Mouse (Mus musculus) heart, adult 8-10 months (tissue): ENCODE measurements around the gene P2ry14. TPM values are rescaled to one million over a fixed set of nuclear protein-coding genes. Genes with fewer than 3 reads are reported as not detected.
"Not testable (repeated sequence)": the region's sequence is repeated elsewhere in the genome, so short reads cannot be mapped to it uniquely, and the experiment has no call there.

Source experiments
- DNase-seq: peaks from one replicate; pipeline ENCODE4 v3.0.0; 2022; ENCODE audit warnings: low spot score
- total RNA-seq, 4 experiments: library from RNA; stranded (reverse); gene quantifications; 2 replicates each; pipeline ENCODE4 v1.2.4; 2022

The P2ry14 gene
- total RNA-seq, 4 experiments from 2014 or later = 2.0 to 4.6 (median 2.9) TPM

- not testable (repeated sequence) for DNase-seq
Observed at GRCm38 (mm10) chr3:59109834-59110233, 43.6 kb downstream of the P2ry14 start.

DNA sequence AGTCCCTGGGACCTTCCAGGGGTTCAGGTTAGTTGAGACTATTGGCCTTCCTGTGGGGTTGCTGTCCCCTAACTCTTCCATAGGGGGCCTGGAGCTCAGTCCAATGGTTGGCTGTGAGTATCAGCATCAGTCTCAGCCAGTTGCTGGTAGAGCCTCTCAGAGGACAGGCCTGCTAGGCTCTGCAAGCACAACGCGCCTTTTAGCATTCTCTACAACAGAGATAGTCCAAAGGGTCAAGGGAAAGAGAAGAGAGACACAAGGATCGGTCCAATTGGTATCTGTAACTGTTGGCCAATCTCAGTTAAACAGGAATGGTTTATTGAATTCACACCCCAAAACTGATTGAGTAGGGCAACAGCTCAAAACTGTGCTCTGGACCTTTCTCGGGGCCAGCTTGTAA, 46.0 kb downstream of the P2ry14 start:
- DNase-seq = no peak

DNA sequence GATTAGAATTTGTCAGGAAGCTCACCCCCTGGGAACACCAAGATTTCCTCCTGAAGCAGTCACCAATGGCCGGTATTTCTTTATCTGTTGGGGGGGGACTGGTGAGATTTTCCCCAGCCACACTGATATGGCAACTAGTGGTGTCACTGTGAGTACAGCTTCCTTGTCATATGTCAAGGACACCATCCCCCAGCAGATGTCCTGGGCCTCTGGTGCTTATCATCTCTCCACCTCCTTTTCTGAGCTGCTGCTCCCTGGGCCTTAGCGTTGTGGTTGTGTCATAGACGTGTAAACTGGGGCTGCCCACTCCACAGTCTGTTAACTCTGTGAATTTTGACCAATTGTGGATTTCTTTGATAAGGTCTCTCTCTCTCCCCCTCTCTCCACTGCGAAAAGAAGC, 49.0 kb downstream of the P2ry14 start:
- DNase-seq = no peak

DNA sequence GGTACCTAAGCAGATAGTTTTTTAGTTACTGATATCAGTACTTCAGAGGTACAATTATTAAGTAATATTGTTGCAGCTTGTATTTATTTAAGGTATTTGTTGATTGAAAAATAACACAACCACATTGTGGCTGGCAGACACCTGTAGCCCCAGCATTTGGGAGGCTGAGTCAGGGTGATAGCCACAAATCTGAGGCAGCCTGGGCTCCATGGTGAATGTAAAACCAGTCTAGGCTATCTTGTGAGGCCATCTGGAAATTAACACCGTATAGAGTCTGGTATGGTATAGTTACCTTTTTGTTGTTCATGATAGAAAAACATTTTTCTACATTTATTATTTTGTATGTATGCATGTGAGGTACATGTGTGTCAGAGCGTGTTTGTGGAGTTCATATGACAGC, 51.3 kb downstream of the P2ry14 start:
- no peak for DNase-seq

DNA sequence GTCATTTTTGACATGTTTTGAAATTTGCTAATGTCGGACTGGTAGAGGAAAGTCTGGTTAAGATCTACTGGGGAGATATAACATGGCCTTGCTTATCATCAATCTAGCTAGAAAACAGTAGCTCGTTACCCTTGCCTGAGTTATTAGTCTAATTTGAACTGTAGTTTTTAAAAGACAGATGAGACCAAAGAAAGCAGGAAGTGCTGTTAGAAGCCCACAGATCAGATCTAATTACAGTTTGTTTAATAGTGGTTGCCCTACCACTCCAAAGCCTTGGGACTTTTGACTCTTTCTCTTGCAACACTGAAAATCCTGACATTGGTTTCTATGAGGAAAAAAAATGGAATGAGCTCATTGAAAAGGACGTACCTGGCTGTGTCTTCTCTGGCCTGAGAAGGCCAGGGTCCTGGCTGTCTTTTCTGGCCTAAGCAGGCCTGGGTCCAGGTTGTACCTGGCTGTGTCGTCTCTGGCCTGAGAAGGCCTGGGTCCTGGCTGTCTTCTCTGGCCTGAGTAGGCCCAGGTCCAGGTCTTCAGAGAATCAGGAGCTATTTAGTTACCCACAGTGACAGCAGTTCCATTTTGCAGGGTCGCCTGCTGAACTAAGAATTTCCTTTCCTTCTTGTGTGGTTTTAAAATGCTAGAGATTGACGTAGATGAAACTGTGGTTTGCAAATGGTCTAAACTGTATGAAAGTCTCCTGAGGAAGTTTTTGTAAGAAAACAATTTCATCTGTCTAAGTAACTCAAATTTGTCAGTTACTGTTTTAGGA, 52.0 kb downstream of the P2ry14 start, which contains the start of gene Gpr171:
Gene Gpr171, minus strand, starts transcription at position 604 of the 769 bp plus-strand sequence.
- no peak for DNase-seq

DNA sequence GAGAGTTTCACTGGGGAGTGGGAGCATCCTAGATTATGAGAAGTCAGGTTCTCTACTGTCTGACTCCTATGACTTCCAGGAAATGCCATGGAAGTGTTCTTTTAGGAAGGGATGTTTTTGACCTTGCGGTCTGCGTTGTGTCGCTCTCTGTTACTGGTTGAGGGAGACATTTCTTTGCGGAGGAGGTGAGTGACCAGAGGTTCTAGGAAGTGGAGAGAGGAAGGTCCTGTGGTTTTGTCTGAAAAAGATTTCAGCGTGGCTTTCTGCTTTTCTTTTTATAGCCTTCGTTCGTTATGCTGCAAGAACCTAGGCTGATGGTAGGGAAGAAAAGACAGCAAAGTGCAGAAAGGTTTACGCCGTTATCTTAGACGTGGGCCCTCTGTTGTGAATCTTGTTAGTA, 54.9 kb downstream of the P2ry14 start:
- DNase-seq = no peak

DNA sequence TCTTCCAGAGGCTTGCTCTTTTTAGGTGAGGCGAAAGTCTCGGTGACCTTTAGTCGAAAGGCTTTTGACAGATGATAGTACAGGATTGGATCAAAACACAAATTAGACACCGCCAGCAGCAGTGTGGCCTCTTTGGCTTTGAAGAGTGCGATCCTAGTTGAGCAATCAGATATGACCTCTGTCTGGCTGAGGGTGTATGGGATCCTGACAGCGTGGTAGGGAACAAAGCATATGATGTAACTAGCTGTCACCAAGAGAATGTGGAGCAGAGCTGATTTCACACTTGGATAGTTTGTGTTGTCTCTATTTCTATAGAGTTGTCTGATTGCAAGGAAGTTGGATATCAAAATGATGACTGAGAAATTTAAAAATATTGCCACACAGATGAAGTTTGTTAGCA, 56.0 kb downstream of the P2ry14 start:
- DNase-seq = no peak

- no peak for DNase-seq
Observed at GRCm38 (mm10) chr3:59092702-59093101, 60.7 kb downstream of the P2ry14 start.

DNA sequence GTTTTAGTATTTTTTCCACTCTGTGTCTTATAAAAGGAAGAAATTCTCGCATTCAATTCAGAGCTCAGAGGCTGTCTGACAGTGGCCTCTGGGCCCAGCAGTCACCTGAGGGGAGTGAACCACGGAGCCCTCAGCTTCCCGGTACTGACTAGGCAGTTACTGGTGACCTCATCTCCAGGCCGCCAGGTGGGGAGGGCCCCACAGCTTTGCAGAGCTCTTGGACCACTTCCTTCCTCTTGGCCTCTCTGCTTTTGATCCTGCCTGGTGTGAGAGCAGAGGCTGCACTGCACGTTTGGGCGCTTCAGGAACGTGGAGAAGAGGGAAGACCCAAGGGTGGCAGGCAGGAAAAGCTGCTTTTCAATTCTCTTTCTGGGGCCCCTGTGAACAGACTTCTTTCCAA, 72.5 kb downstream of the P2ry14 start:
- no peak for DNase-seq

- no peak for DNase-seq
Observed at GRCm38 (mm10) chr3:59080293-59080916, 73.0 kb downstream of the P2ry14 start.

- DNase-seq = peak; percentile 29
Observed at GRCm38 (mm10) chr3:59079327-59079726, 74.1 kb downstream of the P2ry14 start.

- DNase-seq = no peak
Observed at GRCm38 (mm10) chr3:59078585-59078984, 74.8 kb downstream of the P2ry14 start.

- DNase-seq = no peak
Observed at GRCm38 (mm10) chr3:59077278-59077677, 76.1 kb downstream of the P2ry14 start.

DNA sequence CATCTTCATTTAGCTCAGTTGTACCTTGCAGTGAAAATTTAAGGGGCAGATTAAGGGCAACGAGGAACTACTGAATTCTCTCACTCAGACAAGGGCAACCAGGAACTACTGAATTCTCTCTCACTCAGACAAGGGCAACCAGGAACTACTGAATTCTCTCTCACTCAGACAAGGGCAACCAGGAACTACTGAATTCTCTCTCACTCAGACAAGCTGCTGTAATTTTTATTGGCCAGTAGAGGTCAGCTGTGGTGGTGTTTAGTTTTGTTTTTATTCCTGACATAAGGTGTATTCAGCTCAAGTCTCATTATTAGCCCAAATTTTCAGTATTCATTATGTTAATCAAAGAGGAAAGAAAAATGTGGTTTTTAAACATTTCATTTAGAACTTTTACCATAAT, 84.3 kb downstream of the P2ry14 start:
- DNase-seq = not testable (repeated sequence)

DNA sequence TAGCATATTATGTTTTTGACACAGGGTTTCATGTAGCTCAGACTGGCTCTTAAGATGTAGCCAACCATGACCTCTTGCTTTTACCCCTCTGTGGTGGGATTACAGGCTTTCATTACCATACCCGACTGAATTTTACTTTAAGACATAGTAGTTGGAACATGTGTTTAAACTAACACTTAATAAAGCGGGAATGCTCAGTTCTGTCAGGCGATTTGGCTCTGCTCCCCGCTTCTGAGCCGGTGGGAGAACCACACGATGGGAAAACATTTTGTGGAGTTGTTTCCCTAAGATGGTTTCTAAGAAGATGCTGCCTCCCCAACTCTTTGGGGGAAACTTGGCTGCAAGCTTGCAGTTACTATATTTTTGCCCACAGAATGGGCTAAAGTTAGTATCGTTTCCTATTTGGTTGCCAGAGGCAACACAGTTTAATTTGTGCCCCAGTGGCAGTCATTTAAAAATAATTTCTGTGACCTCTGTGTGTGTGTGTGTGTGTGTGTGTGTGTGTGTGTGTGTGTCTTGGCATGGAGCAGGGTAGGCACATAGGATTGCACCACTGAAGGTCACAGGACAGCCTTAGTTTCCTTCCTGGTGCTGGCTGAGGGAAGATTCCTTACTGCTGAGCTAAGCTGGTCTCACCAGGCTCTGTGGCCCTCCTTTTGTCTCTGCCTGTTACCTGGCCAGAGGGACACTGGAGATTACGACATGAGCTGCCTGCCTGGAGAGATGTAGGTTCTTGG, 86.7 kb downstream of the P2ry14 start:
- DNase-seq = peak; percentile 7

DNA sequence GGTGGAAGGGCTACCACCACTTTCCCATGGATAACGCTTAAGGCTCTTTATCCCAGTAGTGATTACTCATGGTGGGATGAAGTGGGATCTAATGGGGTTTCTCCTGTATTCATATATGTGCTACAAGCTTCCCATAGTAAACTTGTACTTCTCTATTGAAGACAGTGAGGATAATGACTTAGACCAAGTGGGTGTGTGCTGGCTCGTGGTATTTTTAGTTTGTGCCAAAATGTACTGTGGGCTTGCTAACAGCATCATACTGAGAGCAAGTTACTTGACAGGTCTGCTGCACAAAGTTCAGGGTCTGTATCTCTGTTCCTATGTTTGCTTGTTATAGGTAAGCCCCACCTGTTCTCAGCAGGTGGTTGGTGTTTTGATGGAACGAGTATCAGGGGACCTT, 87.5 kb downstream of the P2ry14 start:
- no peak for DNase-seq

Other genes starting within 250 kb of the P2ry14 start
- gene Med12l, start 147.8 kb downstream of the P2ry14 start, total RNA-seq = 1 to 10 TPM; 6.1 to 9.3 (median 6.6) TPM
- gene Gpr171, start 51.8 kb downstream of the P2ry14 start, total RNA-seq = under 1 TPM in 2 of 4 experiments, not detected in 2; 0.13 to 0.23 TPM
- gene Gpr87, start 41.5 kb upstream of the P2ry14 start, total RNA-seq = not detected
- 1 to 10 TPM in 1 of 4 experiments, under 1 TPM in 3; 0.49 to 1.4 (median 0.76) TPM for gene P2ry13, start 57.3 kb upstream of the P2ry14 start, total RNA-seq
- gene P2ry12, start 109.3 kb upstream of the P2ry14 start, total RNA-seq = 1 to 10 TPM; 1.2 to 5.1 (median 4.4) TPM
- 1 to 10 TPM; 1.2 to 1.6 (median 1.4) TPM for gene Igsf10, start 190.8 kb upstream of the P2ry14 start, total RNA-seq